Mouse (Mus musculus) cerebellum, postnatal 14 days (tissue): Measurements from ENCODE around the gene Tbc1d10b.
"Not testable (repeated sequence)": the region's sequence is repeated elsewhere in the genome, so short reads cannot be mapped to it uniquely, and the experiment has no call there.

ENCODE experiments used
- DNase-seq, 2 experiments: peaks; one replicate each; pipeline ENCODE4 v3.0.0; 2021; ENCODE audit warnings: mixed read lengths in 2 of 2

Gene Tbc1d10b

GRCm38 (mm10) chr7:127208295-127208552 is at the start of gene Tbc1d10b:
TSS of gene Tbc1d10b (minus strand) at chr7:127208468.
- DNase-seq: no peak

GRCm38 (mm10) chr7:127256518-127256917 is 48.2 kb upstream of the Tbc1d10b start:
- no peak for DNase-seq

DNA sequence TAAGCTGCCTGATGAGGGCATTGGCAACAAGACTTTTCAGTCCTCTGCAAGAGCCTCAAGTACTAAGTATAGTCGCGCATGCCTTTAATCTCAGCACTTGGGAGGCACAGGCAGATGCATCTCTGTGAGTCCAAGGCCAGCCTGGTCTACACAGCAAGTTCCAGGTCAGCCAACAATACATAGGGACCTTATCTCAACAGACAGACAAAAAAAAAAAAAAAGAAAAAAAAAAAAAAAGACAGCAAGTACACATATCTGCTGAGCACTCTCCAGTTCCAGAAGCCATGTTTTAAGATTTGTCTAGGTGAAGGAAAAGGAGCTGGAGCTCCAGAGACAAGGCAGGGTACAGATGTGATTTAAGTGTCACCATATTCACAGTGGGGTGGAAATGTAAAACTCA is 47.7 kb upstream of the Tbc1d10b start:
- no peak for DNase-seq

GRCm38 (mm10) chr7:127255008-127255407 is 46.7 kb upstream of the Tbc1d10b start:
- DNase-seq: no peak

DNA sequence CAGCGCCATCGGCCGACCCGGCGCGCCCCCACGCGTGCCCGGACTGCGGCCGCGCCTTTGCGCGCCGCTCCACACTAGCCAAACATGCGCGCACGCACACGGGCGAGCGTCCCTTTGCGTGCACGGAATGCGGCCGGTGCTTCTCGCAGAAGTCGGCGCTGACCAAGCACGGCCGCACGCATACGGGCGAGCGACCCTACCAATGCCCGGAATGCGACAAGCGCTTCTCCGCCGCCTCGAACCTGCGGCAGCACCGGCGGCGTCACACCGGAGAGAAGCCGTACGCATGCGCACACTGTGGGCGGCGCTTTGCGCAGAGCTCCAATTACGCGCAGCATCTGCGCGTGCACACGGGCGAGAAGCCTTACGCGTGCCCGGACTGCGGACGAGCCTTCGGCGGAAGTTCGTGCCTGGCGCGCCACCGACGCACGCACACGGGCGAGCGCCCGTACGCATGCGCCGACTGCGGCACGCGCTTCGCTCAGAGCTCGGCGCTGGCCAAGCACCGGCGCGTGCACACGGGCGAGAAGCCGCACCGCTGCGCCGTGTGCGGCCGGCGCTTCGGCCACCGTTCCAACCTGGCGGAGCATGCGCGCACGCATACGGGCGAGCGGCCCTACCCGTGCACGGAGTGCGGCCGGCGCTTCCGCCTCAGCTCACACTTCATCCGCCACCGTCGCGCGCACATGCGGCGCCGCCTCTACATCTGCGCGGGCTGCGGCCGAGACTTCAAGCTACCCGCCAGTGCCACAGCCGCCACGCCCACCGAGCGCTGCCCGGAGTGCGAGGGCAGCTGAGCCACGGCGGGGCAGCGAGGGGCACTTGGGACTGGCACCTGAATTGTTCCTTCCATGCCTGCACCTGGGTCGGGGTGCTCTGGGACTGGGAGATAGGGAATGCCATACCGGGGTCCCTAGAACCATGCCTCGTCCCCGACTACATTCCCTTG is 45.8 kb upstream of the Tbc1d10b start:
- DNase-seq: peak; percentile 98

GRCm38 (mm10) chr7:127253341-127253740 is 45.1 kb upstream of the Tbc1d10b start:
- DNase-seq: no peak

DNA sequence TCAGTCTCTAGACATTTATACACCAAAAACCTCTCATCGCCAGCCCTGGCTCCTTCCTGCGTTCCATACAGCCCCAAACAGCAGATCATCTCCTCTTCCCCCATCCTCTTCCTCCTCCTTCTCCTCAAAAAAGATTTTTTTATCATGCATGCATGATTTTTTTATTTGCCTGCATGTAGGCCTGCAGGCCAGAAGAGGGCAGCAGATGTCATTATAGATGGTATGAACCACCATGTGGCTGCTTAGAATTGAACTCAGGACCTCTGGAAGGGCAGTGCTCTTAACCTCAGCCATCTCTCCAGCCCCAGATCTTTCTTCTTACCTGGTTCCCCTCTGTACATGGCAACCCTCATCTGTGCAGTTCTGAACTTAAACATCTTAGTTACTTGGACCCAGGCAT is 44.1 kb upstream of the Tbc1d10b start:
- DNase-seq: peak; percentile 38 to 51

DNA sequence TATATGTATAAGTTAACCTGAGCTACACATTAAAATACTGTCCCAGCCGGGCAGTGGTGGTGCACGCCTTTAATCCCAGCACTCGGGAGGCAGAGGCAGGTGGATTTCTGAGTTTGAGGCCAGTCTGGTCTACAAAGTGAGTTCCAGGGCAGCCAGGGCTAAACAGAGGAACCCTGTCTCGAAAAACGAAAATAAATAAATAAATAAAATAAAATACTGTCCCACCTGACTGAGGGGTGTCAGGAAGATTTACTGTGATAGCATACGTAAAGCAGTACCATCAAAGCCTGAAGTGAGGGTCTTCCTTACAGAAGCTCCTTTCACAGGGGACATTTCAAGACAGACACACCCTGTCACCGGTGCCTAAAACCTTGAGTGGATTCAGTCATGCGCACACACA is 42.2 kb upstream of the Tbc1d10b start:
- not testable (repeated sequence) for DNase-seq

DNA sequence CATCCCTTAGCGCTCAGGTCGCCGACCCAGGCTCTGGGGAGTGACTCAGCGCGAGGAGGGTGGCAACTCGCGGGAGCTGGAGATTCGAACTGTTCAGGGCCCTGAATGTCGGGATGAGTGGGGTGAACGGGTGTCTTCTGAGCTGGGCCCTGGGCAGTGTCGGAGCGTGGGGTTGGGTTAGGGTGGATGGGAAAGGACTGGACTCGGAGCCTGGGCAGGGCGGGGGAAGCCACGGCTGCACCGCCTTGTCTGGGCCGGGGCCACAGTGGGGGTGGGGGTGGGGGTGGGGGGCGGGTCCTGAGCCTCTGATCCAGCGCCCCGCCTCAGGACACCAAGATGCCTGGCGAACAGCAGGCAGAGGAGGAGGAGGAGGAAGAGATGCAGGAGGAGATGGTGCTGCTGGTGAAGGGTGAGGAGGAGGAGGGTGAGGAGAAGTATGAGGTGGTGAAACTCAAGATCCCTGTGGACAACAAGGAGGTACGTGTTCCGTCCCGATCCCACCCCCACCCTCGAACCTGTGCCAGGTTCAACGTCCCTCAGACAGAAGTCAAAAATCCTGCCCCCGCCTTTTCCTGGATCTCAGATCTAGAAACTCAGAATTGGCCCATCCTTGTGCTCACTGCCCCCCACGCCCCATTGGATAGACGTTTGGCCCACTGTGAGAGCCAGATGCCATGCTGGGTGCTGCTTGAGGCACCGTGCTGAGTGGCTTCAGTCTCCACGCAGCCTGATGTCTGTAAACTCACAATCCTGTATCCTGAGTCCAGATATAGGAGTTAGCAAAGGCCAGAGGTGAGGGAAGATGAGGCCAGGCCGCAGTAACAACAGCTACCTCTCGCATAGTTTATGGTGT is 36.6 kb upstream of the Tbc1d10b start:
- peak; percentile 40 to 51 for DNase-seq

- DNase-seq: peak; percentile 98
These were observed 35.8 kb upstream of the Tbc1d10b start, which contains the start of gene Zfp771 for GRCm38 (mm10) chr7:127243870-127244657. TSS of gene Zfp771 (plus strand) at chr7:127244274.

DNA sequence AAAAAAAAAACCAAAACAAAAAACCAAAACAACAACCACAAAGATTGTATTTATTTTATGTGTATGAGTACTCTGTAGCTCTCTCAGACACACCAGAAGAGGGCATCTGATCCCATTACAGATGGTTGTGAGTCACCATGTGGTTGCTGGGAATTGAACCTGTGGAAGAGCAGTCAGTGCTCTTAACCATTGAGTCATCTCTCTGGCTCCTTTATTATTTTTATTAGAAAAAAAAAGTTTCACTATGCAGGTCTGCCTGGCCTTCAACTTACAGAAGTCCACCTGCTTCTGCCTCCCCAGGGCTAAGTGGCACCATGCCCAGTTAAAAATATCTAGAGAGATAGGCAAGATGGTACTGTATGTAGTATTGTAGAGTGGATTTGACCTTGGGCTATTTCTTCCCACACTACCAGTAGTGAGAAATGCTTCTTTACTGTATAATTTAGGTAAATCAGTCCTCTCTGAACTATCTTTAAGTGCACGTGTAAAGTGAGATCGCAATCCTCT is 35.1 kb upstream of the Tbc1d10b start:
- DNase-seq: no peak

- DNase-seq: no peak
These were observed 26.5 kb upstream of the Tbc1d10b start for GRCm38 (mm10) chr7:127234777-127235176.

DNA sequence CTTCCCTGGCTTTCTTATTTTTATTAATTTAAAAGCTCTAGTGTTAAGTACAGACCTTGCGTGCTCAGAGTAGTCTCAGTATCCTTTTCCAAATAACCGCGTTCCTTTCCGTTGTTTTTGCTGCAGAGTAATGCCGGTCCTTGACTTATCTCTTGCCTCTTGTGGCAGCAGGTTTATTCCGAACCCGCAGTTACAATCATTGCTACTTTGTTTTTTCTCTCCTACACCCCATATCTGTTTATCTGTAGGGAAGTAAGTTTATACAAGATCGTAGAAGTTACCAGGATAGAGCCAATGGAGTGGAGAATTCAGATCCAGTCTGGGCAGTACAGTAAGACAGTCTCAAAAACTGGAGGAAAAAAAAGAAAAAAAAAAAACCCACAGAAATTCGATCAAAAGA is 25.5 kb upstream of the Tbc1d10b start:
- DNase-seq: no peak

GRCm38 (mm10) chr7:127233368-127233749 is 25.1 kb upstream of the Tbc1d10b start:
- DNase-seq: no peak

DNA sequence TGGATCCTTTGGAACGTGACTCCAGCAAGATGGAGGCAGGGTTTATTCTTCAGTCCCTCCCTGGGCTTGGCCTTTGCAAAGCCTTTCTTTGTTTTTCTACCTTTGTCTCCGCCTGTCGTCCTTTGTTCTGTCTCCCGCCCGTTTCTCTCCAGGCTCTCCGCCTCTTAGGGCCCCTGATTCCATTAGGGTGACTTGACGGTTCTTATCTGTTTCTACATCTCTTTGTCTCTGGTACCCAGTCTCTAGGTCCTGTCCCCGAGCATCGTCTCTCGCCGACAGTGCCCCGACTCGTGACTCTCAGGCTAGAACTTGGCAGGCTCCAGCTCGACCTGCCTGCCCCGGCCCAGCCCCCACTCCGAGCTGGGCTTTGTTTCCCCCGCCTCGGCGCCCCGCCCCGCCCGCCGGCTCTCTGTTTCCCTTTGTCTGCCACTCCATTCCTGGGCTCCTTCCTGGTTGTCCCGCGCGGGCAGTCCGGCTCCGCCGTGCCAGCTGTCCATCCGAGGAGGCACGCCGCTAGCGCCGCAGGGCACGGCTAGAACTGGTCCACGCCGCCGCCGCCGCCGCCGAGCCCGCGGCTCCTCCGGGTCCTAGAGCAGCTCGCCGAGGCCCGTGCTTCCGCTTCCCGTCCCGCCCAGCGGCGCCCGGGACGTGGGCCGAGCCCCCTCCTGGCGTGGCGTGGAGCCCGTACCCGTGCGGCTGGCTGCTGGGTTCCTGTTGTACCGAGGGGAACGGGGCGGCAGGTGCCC is 24.5 kb upstream of the Tbc1d10b start, which contains the start of the genes Zfp553 and Sept1:
Zfp553 (plus strand) TSS at position 440 of the 746 bp plus-strand sequence.
Sept1 (minus strand) TSS at position 509 of the 746 bp plus-strand sequence.
- peak; percentile 91 for DNase-seq

- DNase-seq: no peak
These were observed 23.8 kb upstream of the Tbc1d10b start for GRCm38 (mm10) chr7:127231826-127232621.

DNA sequence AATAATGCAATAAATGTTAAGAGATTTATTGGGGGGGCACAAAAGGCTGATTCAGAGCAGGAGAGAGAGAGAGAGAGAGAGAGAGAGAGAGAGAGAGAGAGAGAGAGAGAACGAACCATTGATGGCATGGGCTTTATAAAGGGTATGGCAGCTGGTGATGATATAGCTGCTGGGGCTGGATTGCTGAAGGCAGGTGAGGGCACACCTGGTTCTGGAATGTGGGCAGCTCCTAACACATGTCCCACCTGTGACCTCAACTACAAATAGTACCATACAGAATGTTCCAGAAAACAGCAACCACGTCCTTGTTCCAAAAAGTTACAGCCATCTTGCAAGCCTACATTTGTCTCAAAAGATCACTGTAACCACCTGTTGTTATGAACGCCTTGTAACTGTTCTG is 23.1 kb upstream of the Tbc1d10b start:
- DNase-seq: no peak

GRCm38 (mm10) chr7:127228615-127229303 is 20.5 kb upstream of the Tbc1d10b start:
- peak; percentile 91 to 94 for DNase-seq

DNA sequence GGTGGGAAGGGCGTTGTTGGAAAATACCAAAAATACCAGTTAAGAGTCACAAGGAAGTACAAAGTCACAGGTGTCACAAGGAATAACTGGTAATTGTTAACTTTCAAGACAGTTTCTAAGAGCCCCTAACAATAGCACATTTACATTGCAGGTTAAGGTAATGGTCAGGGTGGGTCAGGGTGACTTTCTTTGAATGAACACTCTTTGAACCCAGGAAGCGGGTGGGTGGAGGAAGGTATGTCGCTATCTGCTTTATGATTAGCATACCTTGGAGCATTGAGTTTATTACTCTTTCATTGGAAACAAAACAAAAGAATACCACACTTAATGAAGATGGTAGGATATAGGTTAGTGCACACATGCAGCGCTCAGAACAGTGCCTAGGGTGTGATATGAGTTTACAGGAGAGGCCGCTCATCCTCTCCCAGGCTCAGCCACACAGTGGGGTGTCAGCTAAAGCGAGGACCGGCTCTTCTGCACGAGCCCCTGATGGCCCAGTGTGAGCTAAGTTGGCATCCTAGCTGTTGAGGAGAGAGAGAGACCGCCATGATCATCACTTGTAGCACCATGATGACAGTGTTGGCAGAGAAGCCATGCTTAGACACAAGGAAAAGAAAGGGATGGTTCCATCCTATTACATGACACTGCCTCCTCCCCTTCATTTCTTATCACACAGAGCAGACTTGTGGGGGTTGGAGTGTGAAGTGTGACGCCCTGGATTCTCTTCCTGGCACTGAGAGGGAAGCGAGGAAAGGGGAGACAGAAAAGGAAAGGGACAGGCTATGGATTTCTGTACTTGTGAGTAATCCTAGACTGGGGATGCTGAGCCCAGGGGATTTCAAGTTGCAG is 17.1 kb upstream of the Tbc1d10b start:
- DNase-seq: no peak
